Mouse (Mus musculus): ENCODE data around the gene Pde6b. TPM values are rescaled to one million over a fixed set of nuclear protein-coding genes. Genes with fewer than 3 reads are reported as not detected.
A peak's percentile ranks its signal among the peaks of the same experiment; 100 is the strongest.

The Pde6b gene
- polyA plus RNA-seq, 1 experiment, result not detected

DNA sequence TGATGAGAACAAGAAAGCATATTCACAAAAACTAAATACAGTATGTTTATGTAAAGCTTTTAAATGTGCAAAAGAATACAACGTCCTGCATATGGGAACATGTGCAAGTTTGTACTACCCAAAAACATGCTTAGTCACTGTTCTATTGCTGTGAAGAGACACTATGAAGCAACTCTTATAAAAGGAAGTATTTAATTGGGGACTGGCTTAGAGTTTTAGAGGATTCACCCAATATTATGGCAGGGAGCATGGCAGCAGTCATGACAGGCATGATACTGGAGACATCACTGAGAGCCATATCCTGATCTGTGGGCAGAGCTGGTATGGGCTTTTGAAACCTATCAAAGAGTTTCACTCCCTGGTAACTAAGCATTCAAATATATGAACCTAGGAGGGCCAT, 30.3 kb upstream of the Pde6b start:
- Histone ChIP-seq H3K9ac (ENCODE audit: low read depth, poor library complexity, severe bottlenecking) (no peak overlapping the region), H3K9me3 (replicated peaks; ENCODE audit: control insufficient read depth, insufficient read depth, low read length, poor library complexity, severe bottlenecking) (no peaks in the 10 kb centered on the region), H3K36me3 (ENCODE audit: control insufficient read depth, insufficient read depth, low read length, poor library complexity, severe bottlenecking) (no peaks in the 10 kb centered on the region), H3K4me3 (ENCODE audit: low read depth, low read length) (no peak overlapping the region), H3K4me1 (ENCODE audit: control insufficient read depth, insufficient read depth, low read length) (no peaks in the 10 kb centered on the region), H3K27me3 (ENCODE audit: control insufficient read depth, insufficient read depth, low read length, poor library complexity, severe bottlenecking) (no peaks in the 10 kb centered on the region), H3K27ac (ENCODE audit: insufficient read depth, low read length) (no peak overlapping the region)
- TF ChIP-seq EP300 (IDR thresholded peaks at IDR 0.05; ENCODE audit: insufficient read depth, low read depth, low read length), result no peak
- no peak for TF ChIP-seq POLR2A (IDR thresholded peaks at IDR 0.05; ENCODE audit: insufficient read depth, low read length)
- no peak for TF ChIP-seq CTCF (IDR thresholded peaks at IDR 0.05; ENCODE audit: low read depth, low read length)

DNA sequence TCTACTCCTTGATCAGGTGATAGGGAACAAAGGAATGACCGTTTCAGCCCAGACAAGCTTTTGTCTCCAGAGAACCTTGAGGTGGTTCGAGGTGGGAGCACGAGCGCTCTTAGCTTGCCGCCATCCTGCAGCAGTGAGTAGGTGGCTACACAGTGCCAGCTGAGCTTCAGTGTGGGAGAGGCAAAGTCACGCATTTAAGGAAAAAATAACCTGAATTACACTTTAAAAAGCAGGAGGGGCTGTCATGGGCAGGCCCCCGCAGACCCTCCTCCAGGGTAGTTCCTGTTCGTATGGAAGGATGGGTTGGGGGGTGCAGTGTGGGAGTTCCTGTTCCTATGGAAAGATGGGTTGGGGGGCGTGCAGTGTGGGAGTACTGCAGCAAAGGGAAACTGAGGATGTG, 28.7 kb upstream of the Pde6b start:
- TF ChIP-seq CTCF (IDR thresholded peaks at IDR 0.05; ENCODE audit: low read depth, low read length), result no peak
- TF ChIP-seq POLR2A (IDR thresholded peaks at IDR 0.05; ENCODE audit: insufficient read depth, low read length), result no peak
- TF ChIP-seq EP300 (IDR thresholded peaks at IDR 0.05; ENCODE audit: insufficient read depth, low read depth, low read length), result no peak
- H3K9me3 ChIP-seq (replicated peaks; ENCODE audit: control insufficient read depth, insufficient read depth, low read length, poor library complexity, severe bottlenecking), result no peaks in the 10 kb centered on the region

DNA sequence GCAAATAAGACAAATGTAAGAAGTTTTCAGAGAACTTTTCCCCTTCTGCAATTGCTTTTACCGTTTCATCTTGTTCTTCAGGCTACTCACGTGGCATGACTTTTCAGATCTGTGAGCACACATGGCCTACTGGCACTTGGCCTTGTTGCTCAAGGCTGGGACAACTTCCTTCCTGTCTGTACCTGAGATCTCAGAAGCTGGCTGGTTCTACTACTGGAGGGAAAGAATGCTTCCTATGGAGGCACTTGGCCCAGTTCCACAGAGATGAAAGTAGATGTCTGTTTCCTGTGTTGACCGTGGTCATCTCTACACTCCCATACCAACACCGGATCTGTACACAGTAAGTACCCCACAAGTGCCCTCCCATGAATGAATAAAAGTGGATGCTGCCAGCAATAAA, 28.0 kb upstream of the Pde6b start:
- Histone ChIP-seq H3K4me1 (ENCODE audit: control insufficient read depth, insufficient read depth, low read length) (no peaks in the 10 kb centered on the region), H3K9me3 (replicated peaks; ENCODE audit: control insufficient read depth, insufficient read depth, low read length, poor library complexity, severe bottlenecking) (no peaks in the 10 kb centered on the region), H3K4me3 (ENCODE audit: low read depth, low read length) (no peak overlapping the region), H3K9ac (ENCODE audit: low read depth, poor library complexity, severe bottlenecking) (no peak overlapping the region), H3K27ac (ENCODE audit: insufficient read depth, low read length) (no peak overlapping the region), H3K27me3 (ENCODE audit: control insufficient read depth, insufficient read depth, low read length, poor library complexity, severe bottlenecking) (no peaks in the 10 kb centered on the region), H3K36me3 (ENCODE audit: control insufficient read depth, insufficient read depth, low read length, poor library complexity, severe bottlenecking) (no peaks in the 10 kb centered on the region)
- TF ChIP-seq CTCF (IDR thresholded peaks at IDR 0.05; ENCODE audit: low read depth, low read length) (no peak), EP300 (IDR thresholded peaks at IDR 0.05; ENCODE audit: insufficient read depth, low read depth, low read length) (no peak), POLR2A (IDR thresholded peaks at IDR 0.05; ENCODE audit: insufficient read depth, low read length) (no peak)

More for the DNA sequence above, 28.7 kb upstream of the Pde6b start:
- Histone ChIP-seq H3K36me3 (ENCODE audit: control insufficient read depth, insufficient read depth, low read length, poor library complexity, severe bottlenecking) (no peaks in the 10 kb centered on the region), H3K4me1 (ENCODE audit: control insufficient read depth, insufficient read depth, low read length) (no peaks in the 10 kb centered on the region), H3K9ac (ENCODE audit: low read depth, poor library complexity, severe bottlenecking) (no peak overlapping the region), H3K4me3 (ENCODE audit: low read depth, low read length) (no peak overlapping the region), H3K27me3 (ENCODE audit: control insufficient read depth, insufficient read depth, low read length, poor library complexity, severe bottlenecking) (no peaks in the 10 kb centered on the region), H3K27ac (ENCODE audit: insufficient read depth, low read length) (no peak overlapping the region)

DNA sequence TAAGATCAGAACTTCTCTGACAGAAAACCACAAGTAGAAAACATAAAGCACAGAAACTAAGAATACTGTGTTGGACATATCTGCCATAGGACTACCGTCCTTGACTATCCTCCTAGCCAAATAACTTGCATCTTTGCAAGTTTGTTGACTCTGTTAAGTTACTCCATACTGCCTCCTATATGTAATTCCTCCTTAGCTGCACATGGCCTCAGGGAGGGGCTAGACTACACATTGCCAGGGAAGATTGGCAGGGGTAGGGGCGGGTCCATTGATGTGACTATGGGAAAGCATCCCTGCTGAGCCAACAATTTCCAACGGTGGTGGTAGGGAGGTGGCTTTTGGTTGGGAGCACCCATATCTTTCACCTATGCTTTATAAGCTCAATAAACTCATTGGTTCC, 25.9 kb upstream of the Pde6b start:
- Histone ChIP-seq H3K36me3 (ENCODE audit: control insufficient read depth, insufficient read depth, low read length, poor library complexity, severe bottlenecking) (no peaks in the 10 kb centered on the region), H3K9me3 (replicated peaks; ENCODE audit: control insufficient read depth, insufficient read depth, low read length, poor library complexity, severe bottlenecking) (no peaks in the 10 kb centered on the region), H3K27me3 (ENCODE audit: control insufficient read depth, insufficient read depth, low read length, poor library complexity, severe bottlenecking) (peaks cover 11% of the 10 kb centered on the region), H3K4me3 (ENCODE audit: low read depth, low read length) (no peak overlapping the region), H3K9ac (ENCODE audit: low read depth, poor library complexity, severe bottlenecking) (no peak overlapping the region), H3K27ac (ENCODE audit: insufficient read depth, low read length) (no peak overlapping the region), H3K4me1 (ENCODE audit: control insufficient read depth, insufficient read depth, low read length) (no peaks in the 10 kb centered on the region)
- TF ChIP-seq EP300 (IDR thresholded peaks at IDR 0.05; ENCODE audit: insufficient read depth, low read depth, low read length), result no peak
- no peak for TF ChIP-seq POLR2A (IDR thresholded peaks at IDR 0.05; ENCODE audit: insufficient read depth, low read length)
- no peak for TF ChIP-seq CTCF (IDR thresholded peaks at IDR 0.05; ENCODE audit: low read depth, low read length)

DNA sequence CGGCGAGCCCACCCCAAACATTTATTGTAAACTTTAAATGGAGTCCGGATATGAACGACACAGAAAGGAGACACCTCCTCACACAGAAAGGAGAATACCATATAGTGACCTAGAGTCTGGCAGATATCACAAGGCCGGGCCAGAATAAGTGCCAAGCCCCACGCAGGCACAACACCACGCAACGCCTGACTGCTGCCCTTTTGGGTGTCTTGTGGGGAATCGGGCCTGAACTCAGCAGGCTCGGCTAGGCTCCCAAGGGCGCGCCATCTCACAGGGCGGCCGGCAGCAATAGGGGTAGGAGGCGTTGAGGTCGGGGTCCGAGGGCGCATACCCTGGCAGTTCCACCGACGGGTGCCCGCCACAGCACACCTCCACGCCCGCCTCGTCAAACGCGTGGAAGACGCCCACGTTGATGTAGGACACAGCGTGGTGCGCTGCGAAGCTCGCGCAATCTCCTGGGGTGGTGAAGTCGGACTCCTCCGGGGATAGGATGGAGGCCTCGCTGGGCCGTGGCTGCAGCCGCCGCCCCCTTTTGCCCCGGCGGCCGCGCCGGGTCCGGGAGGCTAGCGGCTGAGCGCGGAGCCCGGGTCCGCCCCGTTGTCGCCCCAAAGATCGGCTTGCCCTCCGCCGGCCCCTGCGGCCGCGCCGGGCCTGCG, 21.7 kb upstream of the Pde6b start:
- Histone ChIP-seq H3K9me3 (replicated peaks; ENCODE audit: control insufficient read depth, insufficient read depth, low read length, poor library complexity, severe bottlenecking) (no peaks in the 10 kb centered on the region), H3K27ac (ENCODE audit: insufficient read depth, low read length) (no peak overlapping the region), H3K4me3 (ENCODE audit: low read depth, low read length) (peak overlapping the region; percentile 58), H3K27me3 (ENCODE audit: control insufficient read depth, insufficient read depth, low read length, poor library complexity, severe bottlenecking) (peaks cover 40% of the 10 kb centered on the region), H3K9ac (ENCODE audit: low read depth, poor library complexity, severe bottlenecking) (peak overlapping the region; percentile 69), H3K4me1 (ENCODE audit: control insufficient read depth, insufficient read depth, low read length) (no peaks in the 10 kb centered on the region), H3K36me3 (ENCODE audit: control insufficient read depth, insufficient read depth, low read length, poor library complexity, severe bottlenecking) (no peaks in the 10 kb centered on the region)
- TF ChIP-seq CTCF (IDR thresholded peaks at IDR 0.05; ENCODE audit: low read depth, low read length) (no peak), POLR2A (IDR thresholded peaks at IDR 0.05; ENCODE audit: insufficient read depth, low read length) (no peak), EP300 (IDR thresholded peaks at IDR 0.05; ENCODE audit: insufficient read depth, low read depth, low read length) (no peak)

- TF ChIP-seq CTCF (IDR thresholded peaks at IDR 0.05; ENCODE audit: low read depth, low read length) (no peak), EP300 (IDR thresholded peaks at IDR 0.05; ENCODE audit: insufficient read depth, low read depth, low read length) (no peak), POLR2A (IDR thresholded peaks at IDR 0.05; ENCODE audit: insufficient read depth, low read length) (no peak)
- Histone ChIP-seq H3K9ac (ENCODE audit: low read depth, poor library complexity, severe bottlenecking) (peak overlapping the region; percentile 69), H3K27me3 (ENCODE audit: control insufficient read depth, insufficient read depth, low read length, poor library complexity, severe bottlenecking) (peaks cover 40% of the 10 kb centered on the region), H3K4me3 (ENCODE audit: low read depth, low read length) (peak overlapping the region; percentile 58), H3K4me1 (ENCODE audit: control insufficient read depth, insufficient read depth, low read length) (no peaks in the 10 kb centered on the region), H3K9me3 (replicated peaks; ENCODE audit: control insufficient read depth, insufficient read depth, low read length, poor library complexity, severe bottlenecking) (no peaks in the 10 kb centered on the region), H3K27ac (ENCODE audit: insufficient read depth, low read length) (no peak overlapping the region), H3K36me3 (ENCODE audit: control insufficient read depth, insufficient read depth, low read length, poor library complexity, severe bottlenecking) (no peaks in the 10 kb centered on the region)
These were observed 21.0 kb upstream of the Pde6b start for GRCm38 (mm10) chr5:108366984-108367841.

Measured in ES-Bruce4 (cell line).